Mouse (Mus musculus) small intestine, adult 2 months (tissue): ENCODE data around the gene Atr. TPM values are rescaled to one million over a fixed set of nuclear protein-coding genes. Genes with fewer than 3 reads are reported as not detected.

Experiments
- H3K27ac ChIP-seq: fragments of 200-500 bp; 2 replicates; pipeline ENCODE4 v1.5.1; 2012; ENCODE audit warnings: low read depth, low read length, control low read depth, inconsistent platforms; ENCODE audit not compliant: insufficient read depth
- H3K27me3 ChIP-seq: fragments of 200-500 bp; 2 replicates; pipeline ENCODE4 v1.6.1; 2012; ENCODE audit warnings: mild to moderate bottlenecking, moderate library complexity, low read length, inconsistent platforms; ENCODE audit not compliant: control insufficient read depth, insufficient read depth
- H3K36me3 ChIP-seq: fragments of 200-500 bp; 2 replicates; pipeline ENCODE4 v1.6.1; 2012; ENCODE audit warnings: mild to moderate bottlenecking, low read length, control low read depth, inconsistent platforms; ENCODE audit not compliant: control insufficient read depth, insufficient read depth
- H3K4me1 ChIP-seq: fragments of 200-500 bp; 2 replicates; pipeline ENCODE4 v1.6.1; 2012; ENCODE audit warnings: low read length, inconsistent platforms, mixed read lengths; ENCODE audit not compliant: control insufficient read depth, insufficient read depth, insufficient read length
- H3K4me3 ChIP-seq: fragments of 200-500 bp; 2 replicates; pipeline ENCODE4 v1.5.1; 2012; ENCODE audit warnings: low read depth, mild to moderate bottlenecking, control low read depth, inconsistent platforms, low read length, moderate library complexity
- CTCF ChIP-seq: fragments of 200-500 bp; IDR thresholded peaks from 2 replicates; pipeline ENCODE4 v1.5.1; 2012; ENCODE audit warnings: low read depth, mild to moderate bottlenecking, control low read depth, inconsistent platforms, low read length, moderate library complexity, mixed read lengths; ENCODE audit not compliant: insufficient replicate concordance, insufficient read length; ENCODE audit errors: extremely low read depth
- POLR2A ChIP-seq: fragments of 200-500 bp; IDR thresholded peaks from 2 replicates; pipeline ENCODE4 v1.6.1; 2012; ENCODE audit warnings: low read depth, mild to moderate bottlenecking, control low read depth, inconsistent platforms, low read length, moderate library complexity
- WGBS: fragments of 180-500 bp; shearing (Covaris S2); methylation state at CpG from one replicate; pipeline ENCODE4 v1.1.7; 2018; 5-methylcytosine and 5-hydroxymethylcytosine counted together
- polyA plus RNA-seq: library from polyadenylated mRNA; depleted of rRNA; stranded (reverse); fragments of >200 nt; gene quantifications from 2 replicates; pipeline ENCODE4 v1.2.3, GENCODE M21; 2012

Gene Atr
- polyA plus RNA-seq, 1 experiment, result 0.35 TPM

DNA sequence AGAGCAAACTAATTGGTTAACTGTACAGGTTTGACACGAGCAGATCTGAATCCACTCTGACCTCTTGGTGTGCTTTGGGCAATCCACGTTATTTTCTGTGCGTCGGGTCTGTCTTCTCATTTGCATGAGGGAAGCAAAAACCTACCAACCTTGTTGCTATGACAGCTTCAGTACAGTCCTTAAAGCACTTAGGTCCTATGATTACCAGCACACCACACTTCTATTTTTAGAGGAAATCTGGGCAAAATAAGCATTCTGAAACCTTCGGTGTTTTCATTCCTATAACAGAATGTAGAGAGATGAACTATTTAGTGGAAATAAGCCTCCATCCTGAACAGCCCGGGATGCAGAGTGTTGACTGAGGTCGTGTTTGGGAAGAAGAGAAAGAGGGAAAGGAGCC lies 34.9 kb upstream of the Atr start:
- peak overlapping the region; percentile 79 for H3K27ac ChIP-seq
- TF ChIP-seq POLR2A, result no peak
- no peak for TF ChIP-seq CTCF
- no peak overlapping the region for H3K4me3 ChIP-seq
- H3K4me1 ChIP-seq, result peaks cover 37% of the 10 kb centered on the region
- H3K27me3 ChIP-seq, result no peaks in the 10 kb centered on the region
- 68% methylated on average over 7 of the region's 7 CpGs for WGBS
- peaks cover 2% of the 10 kb centered on the region; the same call in 1 of the 2 replicates for H3K36me3 ChIP-seq

DNA sequence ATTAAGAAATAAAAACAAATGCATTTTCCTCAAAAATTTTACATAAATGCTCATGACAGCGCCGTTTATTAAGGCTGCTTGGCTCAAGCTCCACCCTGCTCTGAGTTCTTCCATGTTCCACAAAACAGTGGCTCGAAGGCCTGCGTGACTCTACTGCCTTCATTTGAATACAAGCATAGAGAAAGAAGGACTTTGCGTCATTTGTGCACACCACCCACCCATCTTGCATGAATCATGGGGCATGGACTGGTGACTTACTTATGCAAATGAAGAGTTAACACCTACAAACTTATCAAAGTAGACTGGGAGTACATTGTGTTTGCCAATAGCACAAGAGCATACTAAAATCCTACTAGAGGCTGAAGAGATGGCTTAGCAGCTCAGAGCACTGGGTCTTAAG lies 29.8 kb upstream of the Atr start:
- Histone ChIP-seq H3K27ac (no peak overlapping the region), H3K4me3 (no peak overlapping the region), H3K27me3 (no peaks in the 10 kb centered on the region), H3K4me1 (peaks cover 14% of the 10 kb centered on the region; the same call in 1 of the 2 replicates), H3K36me3 (no peaks in the 10 kb centered on the region)
- TF ChIP-seq POLR2A, result no peak
- 87% methylated on average over 5 of the region's 5 CpGs for WGBS

DNA sequence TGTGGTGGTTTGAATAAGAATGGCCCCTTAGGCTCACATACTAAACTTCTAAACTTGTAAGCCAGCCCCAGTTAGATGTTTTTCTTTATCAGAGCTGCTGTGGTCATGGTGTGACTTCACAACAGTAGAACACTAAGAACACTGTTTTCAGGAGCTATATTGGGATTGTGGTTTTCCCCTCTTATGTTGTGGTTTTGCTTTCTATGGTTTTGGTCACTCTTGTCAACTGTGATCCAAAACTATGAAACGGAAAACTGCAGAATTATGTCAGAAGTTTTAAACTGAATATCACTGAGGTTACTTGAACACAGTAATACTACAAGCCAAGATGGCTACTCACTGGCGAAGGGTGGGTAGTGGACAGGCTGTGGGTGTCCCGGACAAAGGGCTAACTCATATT lies 24.6 kb upstream of the Atr start:
- WGBS, result 87% methylated on average over 3 of the region's 3 CpGs
- H3K36me3 ChIP-seq, result no peaks in the 10 kb centered on the region
- no peak overlapping the region for H3K4me3 ChIP-seq
- TF ChIP-seq POLR2A, result no peak
- no peak for TF ChIP-seq CTCF
- peaks cover 24% of the 10 kb centered on the region; the same call in 1 of the 2 replicates for H3K4me1 ChIP-seq
- H3K27ac ChIP-seq, result no peak overlapping the region
- no peaks in the 10 kb centered on the region for H3K27me3 ChIP-seq

DNA sequence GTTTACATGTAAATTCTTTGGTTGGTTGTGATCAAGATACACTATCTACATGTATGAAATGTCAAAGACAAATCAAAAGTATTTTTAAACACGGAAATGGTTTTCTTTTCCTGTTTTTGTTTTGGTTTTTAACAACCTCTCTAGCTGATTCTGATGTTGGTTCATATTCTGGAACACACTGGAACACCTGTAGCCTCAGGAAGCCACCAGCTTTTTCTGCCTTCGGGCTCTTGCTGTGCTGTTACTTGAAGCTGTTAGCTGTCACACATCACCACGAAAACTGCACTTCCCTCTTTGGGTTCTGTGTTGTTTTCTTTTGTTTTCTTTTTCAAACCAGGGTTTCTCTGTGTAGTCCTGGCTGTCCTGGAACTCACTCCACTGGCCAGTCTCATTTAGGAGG lies 22.6 kb upstream of the Atr start:
- Histone ChIP-seq H3K4me1 (peaks cover 24% of the 10 kb centered on the region; the same call in 1 of the 2 replicates), H3K36me3 (no peaks in the 10 kb centered on the region), H3K4me3 (no peak overlapping the region), H3K27me3 (no peaks in the 10 kb centered on the region), H3K27ac (peak overlapping the region; percentile 81)
- TF ChIP-seq CTCF (no peak), POLR2A (no peak)
- WGBS, result 35% methylated on average over 3 of the region's 3 CpGs

DNA sequence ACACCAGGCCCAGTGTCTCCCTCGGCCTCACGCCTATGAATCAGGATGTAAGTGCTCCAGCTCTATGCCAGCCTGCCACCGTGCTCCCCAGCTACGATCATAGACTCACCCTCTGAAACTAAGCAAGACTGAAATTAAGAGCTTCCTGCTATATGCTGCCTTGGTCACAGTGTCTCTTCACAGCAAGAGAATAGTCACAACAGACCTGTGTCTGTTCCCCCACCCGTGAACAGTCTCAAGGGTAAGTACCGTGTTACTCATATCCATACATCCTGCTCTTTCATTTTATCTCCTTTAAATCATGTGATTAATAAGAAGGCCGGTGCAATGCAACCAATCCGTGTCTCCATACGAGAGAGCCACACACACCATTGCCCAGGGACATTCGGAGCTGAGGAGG lies 21.7 kb upstream of the Atr start:
- Histone ChIP-seq H3K27me3 (no peaks in the 10 kb centered on the region), H3K27ac (peak overlapping the region; percentile 81), H3K36me3 (no peaks in the 10 kb centered on the region), H3K4me1 (peaks cover 29% of the 10 kb centered on the region; the same call in 1 of the 2 replicates), H3K4me3 (no peak overlapping the region)
- 56% methylated on average over 10 of the region's 10 CpGs for WGBS
- TF ChIP-seq POLR2A (no peak), CTCF (no peak)

DNA sequence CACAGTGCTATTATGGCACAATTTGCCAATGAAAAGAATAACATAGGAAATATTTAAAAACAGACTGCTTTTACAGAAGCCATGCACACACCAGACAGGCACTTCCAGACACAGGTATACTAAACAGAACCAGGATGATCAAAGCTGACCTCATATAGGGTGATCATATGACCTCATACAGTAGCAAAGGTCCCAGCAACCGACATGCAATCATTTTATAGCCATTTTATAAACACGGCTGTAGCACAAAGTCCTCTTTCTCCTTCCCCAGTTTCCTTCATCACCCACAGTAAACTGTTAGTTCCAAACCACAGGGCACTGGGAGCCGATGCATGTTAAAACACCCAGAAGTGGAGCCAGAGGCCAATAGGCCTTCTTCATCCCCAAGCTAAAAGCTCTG lies 18.0 kb upstream of the Atr start:
- Histone ChIP-seq H3K4me3 (peak overlapping the region; percentile 14; the same call in 1 of the 2 replicates), H3K27me3 (no peaks in the 10 kb centered on the region), H3K36me3 (no peaks in the 10 kb centered on the region), H3K4me1 (peaks cover 30% of the 10 kb centered on the region; the same call in 1 of the 2 replicates), H3K27ac (peak overlapping the region; percentile 83)
- WGBS, result 17% methylated on average over 3 of the region's 3 CpGs
- TF ChIP-seq POLR2A (no peak; the same call in 1 of the 2 replicates), CTCF (no peak)

DNA sequence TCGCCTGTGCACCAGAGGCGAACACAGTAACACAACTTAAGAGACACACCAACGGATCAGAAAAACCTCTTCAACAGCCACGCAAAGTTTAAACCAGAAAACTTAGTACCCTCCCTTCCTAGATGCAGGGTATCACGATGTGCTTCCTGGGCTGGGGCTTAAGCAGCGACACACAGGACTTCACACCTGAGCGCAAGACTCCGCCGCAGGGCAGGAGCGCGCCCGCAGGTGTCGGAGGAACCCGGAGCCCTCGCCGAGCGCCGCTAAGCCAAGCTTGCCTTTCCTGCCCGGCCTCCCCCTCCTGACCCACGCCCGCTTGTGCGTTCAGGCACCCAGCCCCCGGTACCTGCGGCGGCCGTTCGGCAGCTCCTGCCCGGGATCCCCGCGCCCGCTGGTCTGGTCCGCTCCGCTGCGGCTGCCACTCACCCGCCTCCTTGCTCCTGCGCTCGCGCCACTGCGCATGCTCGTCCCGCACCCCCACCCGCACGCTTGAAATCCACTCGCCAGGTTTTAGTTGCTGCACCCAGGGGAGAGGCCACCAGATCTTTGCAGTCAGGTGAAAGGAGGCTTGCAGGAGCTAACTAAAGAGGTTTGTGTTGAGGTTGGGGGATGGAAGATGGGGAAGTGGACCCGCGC lies 12.5 kb upstream of the Atr start, which contains the start of gene Pls1:
Gene Pls1, minus strand, starts transcription at position 487 of the 636 bp plus-strand sequence.
- H3K36me3 ChIP-seq, result no peaks in the 10 kb centered on the region
- under 1% methylated on average over 46 of the region's 46 CpGs for WGBS
- TF ChIP-seq POLR2A (peak; percentile 73), CTCF (no peak)

More for the DNA sequence above, 12.5 kb upstream of the Atr start, which contains the start of gene Pls1:
- Histone ChIP-seq H3K27me3 (no peaks in the 10 kb centered on the region), H3K4me1 (peaks cover 17% of the 10 kb centered on the region; the same call in 1 of the 2 replicates), H3K27ac (peak within 1 kb of the TSS; percentile 86), H3K4me3 (peak within 1 kb of the TSS; percentile 79)
